Mouse (Mus musculus): ENCODE results near the gene Gmds. TPM values are rescaled to one million over a fixed set of nuclear protein-coding genes. Genes with fewer than 3 reads are reported as not detected.

Gene Gmds
- polyA plus RNA-seq, 1 experiment, result 21.2 TPM

DNA sequence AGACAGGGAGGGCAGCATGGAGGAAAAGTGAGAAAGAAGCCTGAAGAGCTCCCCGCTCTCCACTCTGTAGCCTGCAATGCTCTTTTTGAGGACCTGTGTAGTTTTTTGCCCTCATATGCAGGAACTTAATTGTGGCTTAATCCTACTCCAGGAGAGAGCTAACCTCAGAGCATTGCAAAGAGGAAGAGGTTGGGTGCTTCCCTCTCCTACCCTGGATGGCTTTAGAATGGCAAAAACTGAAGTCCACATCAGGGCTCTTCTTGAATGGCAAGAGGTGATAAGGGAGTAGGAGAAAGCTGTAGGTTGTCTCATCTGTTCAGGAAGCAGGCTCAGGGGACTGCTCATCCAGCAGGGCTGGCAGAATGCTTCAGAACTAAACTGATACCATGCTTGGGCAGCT lies 513.4 kb downstream of the Gmds start:
- H3K27me3 ChIP-seq (ENCODE audit: control insufficient read depth, insufficient read depth, low read length), result no peaks in the 10 kb centered on the region
- no peak overlapping the region for H3K27ac ChIP-seq (ENCODE audit: control insufficient read depth, insufficient read depth, low read length)
- H3K4me3 ChIP-seq (ENCODE audit: control insufficient read depth, insufficient read depth, low read length), result no peak overlapping the region
- TF ChIP-seq POLR2A (IDR thresholded peaks at IDR 0.05; ENCODE audit: control insufficient read depth, extremely low read depth, insufficient read depth, low read length, poor library complexity), result no peak
- TF ChIP-seq CTCF (IDR thresholded peaks at IDR 0.05; ENCODE audit: borderline replicate concordance, control insufficient read depth, extremely low read depth, insufficient read depth, low read length, poor library complexity), result no peak
- H3K36me3 ChIP-seq (ENCODE audit: control insufficient read depth, insufficient read depth, low read length), result no peaks in the 10 kb centered on the region
- WGBS, result 91% methylated on average over 1 of the region's 1 CpGs
- no peak for DNase-seq
- no peaks in the 10 kb centered on the region for H3K4me1 ChIP-seq (replicated peaks; ENCODE audit: control insufficient read depth, insufficient read depth, low read length)

DNA sequence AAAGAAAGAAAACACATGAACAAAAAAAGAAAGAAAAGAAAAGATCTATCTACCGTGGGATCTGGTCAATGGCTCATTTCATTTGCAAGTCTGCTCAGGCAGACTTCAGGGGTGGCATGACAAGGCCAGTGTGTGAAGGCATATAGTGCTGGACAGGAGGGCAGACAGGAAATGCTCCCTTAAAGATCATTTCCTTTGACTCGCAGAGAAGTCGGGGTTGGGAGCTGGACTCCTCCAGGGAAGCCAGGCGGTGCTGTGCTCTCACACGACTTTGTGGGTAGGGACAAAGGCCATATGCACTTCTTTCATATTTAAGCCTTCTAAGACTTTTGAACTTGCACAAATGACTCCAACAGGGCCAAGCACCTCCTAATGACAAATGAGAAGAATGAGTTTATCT lies 515.2 kb downstream of the Gmds start:
- no peaks in the 10 kb centered on the region for H3K36me3 ChIP-seq (ENCODE audit: control insufficient read depth, insufficient read depth, low read length)
- no peak overlapping the region for H3K4me3 ChIP-seq (ENCODE audit: control insufficient read depth, insufficient read depth, low read length)
- H3K27me3 ChIP-seq (ENCODE audit: control insufficient read depth, insufficient read depth, low read length), result no peaks in the 10 kb centered on the region
- 82% methylated on average over 5 of the region's 5 CpGs for WGBS
- DNase-seq, result no peak
- H3K27ac ChIP-seq (ENCODE audit: control insufficient read depth, insufficient read depth, low read length), result no peak overlapping the region
- no peaks in the 10 kb centered on the region for H3K4me1 ChIP-seq (replicated peaks; ENCODE audit: control insufficient read depth, insufficient read depth, low read length)
- TF ChIP-seq CTCF (IDR thresholded peaks at IDR 0.05; ENCODE audit: borderline replicate concordance, control insufficient read depth, extremely low read depth, insufficient read depth, low read length, poor library complexity), result no peak
- no peak for TF ChIP-seq POLR2A (IDR thresholded peaks at IDR 0.05; ENCODE audit: control insufficient read depth, extremely low read depth, insufficient read depth, low read length, poor library complexity)

DNA sequence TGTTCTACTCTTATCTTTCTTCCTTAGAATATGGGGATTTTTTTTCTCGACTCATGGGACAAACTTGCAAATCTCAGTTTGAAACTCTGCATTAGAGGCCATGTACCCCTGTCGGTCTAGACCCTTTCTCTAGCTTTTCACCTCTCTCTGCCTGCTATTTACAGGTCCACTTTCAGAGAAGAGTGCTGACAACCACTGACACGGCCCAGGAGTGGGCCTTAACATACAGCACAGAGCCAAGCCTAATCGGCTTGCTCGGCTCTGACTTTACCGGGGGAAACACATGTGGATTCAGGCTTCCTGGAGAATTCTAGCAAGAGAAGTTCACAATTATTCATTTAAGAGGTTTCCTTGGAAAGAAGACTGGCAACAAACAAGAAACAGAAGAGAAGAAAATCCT lies 517.5 kb downstream of the Gmds start:
- TF ChIP-seq POLR2A (IDR thresholded peaks at IDR 0.05; ENCODE audit: control insufficient read depth, extremely low read depth, insufficient read depth, low read length, poor library complexity) (no peak), CTCF (IDR thresholded peaks at IDR 0.05; ENCODE audit: borderline replicate concordance, control insufficient read depth, extremely low read depth, insufficient read depth, low read length, poor library complexity) (no peak)
- Histone ChIP-seq H3K4me1 (replicated peaks; ENCODE audit: control insufficient read depth, insufficient read depth, low read length) (no peaks in the 10 kb centered on the region), H3K36me3 (ENCODE audit: control insufficient read depth, insufficient read depth, low read length) (no peaks in the 10 kb centered on the region), H3K27ac (ENCODE audit: control insufficient read depth, insufficient read depth, low read length) (no peak overlapping the region), H3K4me3 (ENCODE audit: control insufficient read depth, insufficient read depth, low read length) (no peak overlapping the region), H3K27me3 (ENCODE audit: control insufficient read depth, insufficient read depth, low read length) (no peaks in the 10 kb centered on the region)
- no peak for DNase-seq
- 64% methylated on average over 6 of the region's 6 CpGs for WGBS

DNA sequence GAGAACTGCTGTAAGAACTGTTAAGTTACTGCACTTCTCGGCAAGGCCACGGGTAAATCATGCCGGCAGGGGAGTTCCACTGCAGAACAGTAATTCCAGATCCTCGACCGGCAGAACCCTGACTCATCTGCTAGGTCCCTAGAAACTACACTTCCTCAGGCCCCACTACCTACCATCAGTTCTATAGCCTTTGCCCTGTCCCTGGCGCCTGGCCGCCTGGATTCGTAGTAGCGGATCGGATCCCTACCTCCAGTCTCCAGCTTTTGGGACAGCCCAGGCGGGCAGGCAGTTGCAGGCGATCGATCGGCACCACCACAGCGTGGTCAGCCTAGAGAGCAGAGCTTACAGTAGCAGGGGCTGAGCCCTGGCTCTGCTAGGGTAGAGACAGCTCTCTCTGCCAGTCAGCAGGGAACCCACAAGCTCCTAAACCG lies 517.9 kb downstream of the Gmds start:
- H3K4me3 ChIP-seq (ENCODE audit: control insufficient read depth, insufficient read depth, low read length), result no peak overlapping the region
- no peaks in the 10 kb centered on the region for H3K4me1 ChIP-seq (replicated peaks; ENCODE audit: control insufficient read depth, insufficient read depth, low read length)
- TF ChIP-seq CTCF (IDR thresholded peaks at IDR 0.05; ENCODE audit: borderline replicate concordance, control insufficient read depth, extremely low read depth, insufficient read depth, low read length, poor library complexity), result no peak
- no peak for TF ChIP-seq POLR2A (IDR thresholded peaks at IDR 0.05; ENCODE audit: control insufficient read depth, extremely low read depth, insufficient read depth, low read length, poor library complexity)
- WGBS, result 36% methylated on average over 16 of the region's 16 CpGs
- H3K27me3 ChIP-seq (ENCODE audit: control insufficient read depth, insufficient read depth, low read length), result no peaks in the 10 kb centered on the region
- H3K36me3 ChIP-seq (ENCODE audit: control insufficient read depth, insufficient read depth, low read length), result no peaks in the 10 kb centered on the region
- DNase-seq, result no peak
- H3K27ac ChIP-seq (ENCODE audit: control insufficient read depth, insufficient read depth, low read length), result no peak overlapping the region

DNA sequence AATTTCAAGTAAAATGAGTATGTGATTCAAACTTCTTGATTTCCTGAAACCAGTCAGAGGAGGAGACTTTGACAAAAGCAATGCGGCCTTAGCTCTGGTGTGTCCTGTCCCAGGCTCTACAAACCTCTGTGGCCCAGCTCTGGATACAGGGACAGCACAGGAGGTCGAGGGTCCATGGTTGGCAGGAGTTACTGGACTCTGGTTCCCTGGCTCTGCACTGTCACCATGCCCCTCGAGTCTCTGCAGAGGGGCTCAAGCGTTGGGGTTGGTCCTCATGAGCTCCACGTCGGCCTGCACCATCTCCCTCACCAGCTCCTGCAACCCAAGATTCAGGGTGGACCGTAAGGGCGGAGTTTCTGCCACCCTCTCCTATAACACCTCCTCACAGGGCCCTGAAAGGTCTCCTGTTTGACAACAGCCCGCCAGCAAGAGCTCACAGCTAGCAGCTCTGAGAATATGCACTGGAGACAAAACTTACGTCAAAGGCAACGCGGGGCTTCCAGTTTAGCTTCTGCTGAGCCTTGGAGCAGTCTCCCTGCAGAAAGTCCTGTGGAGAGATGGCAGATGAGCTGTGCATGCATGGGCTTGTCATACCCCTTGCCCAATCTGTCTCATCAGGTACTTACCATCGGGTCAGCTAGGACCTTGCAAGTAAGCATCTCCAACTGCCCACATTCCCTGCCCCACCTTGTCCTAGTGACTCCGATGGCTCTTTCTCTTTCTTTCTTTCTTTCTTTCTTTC lies 518.7 kb downstream of the Gmds start:
- H3K36me3 ChIP-seq (ENCODE audit: control insufficient read depth, insufficient read depth, low read length), result no peaks in the 10 kb centered on the region
- H3K27me3 ChIP-seq (ENCODE audit: control insufficient read depth, insufficient read depth, low read length), result no peaks in the 10 kb centered on the region
- 86% methylated on average over 14 of the region's 14 CpGs for WGBS
- no peak for DNase-seq
- H3K27ac ChIP-seq (ENCODE audit: control insufficient read depth, insufficient read depth, low read length), result no peak overlapping the region
- no peak overlapping the region for H3K4me3 ChIP-seq (ENCODE audit: control insufficient read depth, insufficient read depth, low read length)
- no peak for TF ChIP-seq POLR2A (IDR thresholded peaks at IDR 0.05; ENCODE audit: control insufficient read depth, extremely low read depth, insufficient read depth, low read length, poor library complexity)
- no peak for TF ChIP-seq CTCF (IDR thresholded peaks at IDR 0.05; ENCODE audit: borderline replicate concordance, control insufficient read depth, extremely low read depth, insufficient read depth, low read length, poor library complexity)
- no peaks in the 10 kb centered on the region for H3K4me1 ChIP-seq (replicated peaks; ENCODE audit: control insufficient read depth, insufficient read depth, low read length)

DNA sequence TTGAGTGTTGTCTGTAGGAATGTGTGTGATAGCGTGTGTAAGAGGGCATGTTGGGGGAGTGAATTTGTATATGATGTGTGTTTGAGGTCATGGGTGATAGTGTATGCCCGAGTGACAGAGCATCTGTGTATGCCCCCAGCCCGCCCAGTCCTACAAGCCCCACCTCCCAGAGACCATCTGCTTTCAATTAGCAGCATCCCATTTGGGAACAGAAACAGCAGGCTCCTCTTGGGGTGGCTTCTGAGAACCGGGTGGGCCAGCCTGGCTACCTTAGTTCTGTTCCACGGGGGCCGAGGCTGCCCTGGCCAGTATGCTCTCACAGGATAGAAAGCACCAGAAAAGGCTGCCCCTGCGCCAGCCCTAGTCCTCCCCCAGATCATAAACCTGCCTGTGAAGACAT lies 520.2 kb downstream of the Gmds start:
- DNase-seq, result no peak
- Histone ChIP-seq H3K36me3 (ENCODE audit: control insufficient read depth, insufficient read depth, low read length) (no peaks in the 10 kb centered on the region), H3K27me3 (ENCODE audit: control insufficient read depth, insufficient read depth, low read length) (0 out of 2 replicates have a peak, but pooled peaks cover under 1% of the 10 kb centered on the region), H3K4me3 (ENCODE audit: control insufficient read depth, insufficient read depth, low read length) (no peak overlapping the region), H3K27ac (ENCODE audit: control insufficient read depth, insufficient read depth, low read length) (no peak overlapping the region), H3K4me1 (replicated peaks; ENCODE audit: control insufficient read depth, insufficient read depth, low read length) (no peaks in the 10 kb centered on the region)
- 95% methylated on average over 7 of the region's 7 CpGs for WGBS
- no peak for TF ChIP-seq CTCF (IDR thresholded peaks at IDR 0.05; ENCODE audit: borderline replicate concordance, control insufficient read depth, extremely low read depth, insufficient read depth, low read length, poor library complexity)
- TF ChIP-seq POLR2A (IDR thresholded peaks at IDR 0.05; ENCODE audit: control insufficient read depth, extremely low read depth, insufficient read depth, low read length, poor library complexity), result no peak

Measured in thymus, adult 2 months (tissue).